ENCODE assay signal across 10 mouse cellular contexts in genomic region chr19:42157493-42158237, GRCm38 (mm10). TPM values are rescaled to one million over a fixed set of nuclear protein-coding genes. Genes with fewer than 3 reads are reported as not detected.
DNase-seq lines count a peak whose midpoint lies in the region; ATAC-seq and TF ChIP-seq lines count a peak whose summit lies in the region.
"Had no signal": no experiment of that assay in that cellular context is flagged by ENCODE, and none has a peak within 500 bp of the region (broad histone marks: within the 10 kb centered on the region; RNA-seq: fewer than 3 reads in every experiment).

No protein-coding gene starts in this region.

- H3K4me3 ChIP-seq in hindbrain, embryonic 12.5 days: no peak overlapping the region
- H3K4me3 ChIP-seq in hindbrain, postnatal 0 days (ENCODE audit: low read length): no peak overlapping the region
- H3K4me3 ChIP-seq in thymus, adult 2 months (ENCODE audit: control insufficient read depth, insufficient read depth, low read length): no peak overlapping the region
- no peak overlapping the region for H3K4me3 ChIP-seq in limb, embryonic 10.5 days
- H3K4me3 ChIP-seq in gastrocnemius, adult 2 months: no peak overlapping the region
- H3K4me3 ChIP-seq in kidney, embryonic 15.5 days (replicated peaks): no peak overlapping the region
- H3K4me3 ChIP-seq: forebrain, embryonic 13.5 days; limb, embryonic 13.5 days had no signal

- no peak for DNase-seq in hindbrain, postnatal 0 days (ENCODE audit: low spot score)
- peak; percentile 11 for DNase-seq in thymus, adult 2 months
- no peak for DNase-seq in thymus, postnatal 10 days (ENCODE audit: low spot score in 2 of 2)
- DNase-seq in limb, embryonic 10.5 days (ENCODE audit: low spot score): no peak
- no peak for DNase-seq in gastrocnemius, adult 2 months
- DNase-seq in spleen, postnatal 14 days (ENCODE audit: low spot score in 2 of 2): no peak

- no peak overlapping the region for H3K9ac ChIP-seq in hindbrain, embryonic 12.5 days
- H3K9ac ChIP-seq in hindbrain, postnatal 0 days (replicated peaks; ENCODE audit: low read length): no peak overlapping the region
- no peak overlapping the region for H3K9ac ChIP-seq in kidney, embryonic 15.5 days
- H3K9ac ChIP-seq: forebrain, embryonic 13.5 days; limb, embryonic 13.5 days had no signal

- H3K27ac ChIP-seq in hindbrain, embryonic 12.5 days: 0 out of 2 replicates have a peak overlapping the region, but pooled peaks have one; percentile 17
- no peak overlapping the region for H3K27ac ChIP-seq in hindbrain, postnatal 0 days
- H3K27ac ChIP-seq in thymus, adult 2 months (ENCODE audit: control insufficient read depth, insufficient read depth, low read length): no peak overlapping the region
- peak overlapping the region; percentile 39 for H3K27ac ChIP-seq in limb, embryonic 10.5 days
- no peak overlapping the region for H3K27ac ChIP-seq in gastrocnemius, adult 2 months
- H3K27ac ChIP-seq in kidney, embryonic 15.5 days: no peak overlapping the region
- H3K27ac ChIP-seq: forebrain, embryonic 13.5 days; limb, embryonic 13.5 days had no signal

- H3K27me3 ChIP-seq in hindbrain, embryonic 12.5 days: no peaks in the 10 kb centered on the region
- H3K27me3 ChIP-seq in hindbrain, postnatal 0 days (ENCODE audit: insufficient read depth, low read length): no peaks in the 10 kb centered on the region
- no peaks in the 10 kb centered on the region for H3K27me3 ChIP-seq in thymus, adult 2 months (ENCODE audit: control insufficient read depth, insufficient read depth, low read length)
- H3K27me3 ChIP-seq in limb, embryonic 10.5 days (ENCODE audit: low read depth, poor library complexity, severe bottlenecking): no peaks in the 10 kb centered on the region
- H3K27me3 ChIP-seq in kidney, embryonic 15.5 days: no peaks in the 10 kb centered on the region
- H3K27me3 ChIP-seq: forebrain, embryonic 13.5 days; limb, embryonic 13.5 days had no signal

- no peak for TF ChIP-seq POLR2A in thymus, adult 2 months (IDR thresholded peaks at IDR 0.05; ENCODE audit: control insufficient read depth, extremely low read depth, insufficient read depth, low read length, poor library complexity)

- ATAC-seq in hindbrain, embryonic 12.5 days (ENCODE audit: low FRiP score): no peak
- ATAC-seq in hindbrain, postnatal 0 days: no peak
- no peak for ATAC-seq in kidney, embryonic 15.5 days (replicated peaks; ENCODE audit: low FRiP score)
- ATAC-seq: forebrain, embryonic 13.5 days had no signal

- no peaks in the 10 kb centered on the region for H3K9me3 ChIP-seq in hindbrain, embryonic 12.5 days (replicated peaks)
- no peaks in the 10 kb centered on the region for H3K9me3 ChIP-seq in hindbrain, postnatal 0 days (ENCODE audit: low read length)
- H3K9me3 ChIP-seq in limb, embryonic 10.5 days (replicated peaks): no peaks in the 10 kb centered on the region
- no peaks in the 10 kb centered on the region for H3K9me3 ChIP-seq in kidney, embryonic 15.5 days (replicated peaks)
- H3K9me3 ChIP-seq: forebrain, embryonic 13.5 days; limb, embryonic 13.5 days had no signal

- TF ChIP-seq CTCF in hindbrain, postnatal 0 days (IDR thresholded peaks at IDR 0.05; ENCODE audit: low read depth): no peak
- TF ChIP-seq CTCF in thymus, adult 2 months (IDR thresholded peaks at IDR 0.05; ENCODE audit: borderline replicate concordance, control insufficient read depth, extremely low read depth, insufficient read depth, low read length, poor library complexity): no peak
- TF ChIP-seq CTCF in gastrocnemius, adult 2 months (IDR thresholded peaks at IDR 0.05): no peak

- intact Hi-C loops in gastrocnemius, adult 2 months (cut with DNase I): no loop called here

- H3K4me1 ChIP-seq in hindbrain, embryonic 12.5 days: peaks cover 7% of the 10 kb centered on the region; the same call in 1 of the 2 replicates
- H3K4me1 ChIP-seq in hindbrain, postnatal 0 days (ENCODE audit: insufficient read depth, low read length): no peaks in the 10 kb centered on the region
- peaks cover 5% of the 10 kb centered on the region; the same call in 1 of the 2 replicates for H3K4me1 ChIP-seq in thymus, adult 2 months (replicated peaks; ENCODE audit: control insufficient read depth, insufficient read depth, low read length)
- peaks cover 11% of the 10 kb centered on the region; the same call in 1 of the 2 replicates for H3K4me1 ChIP-seq in limb, embryonic 10.5 days
- H3K4me1 ChIP-seq in kidney, embryonic 15.5 days: peaks cover 13% of the 10 kb centered on the region; the same call in 1 of the 2 replicates
- H3K4me1 ChIP-seq: forebrain, embryonic 13.5 days had no signal

- 70% methylated on average over 12 of the region's 12 CpGs for WGBS in hindbrain, embryonic 12.5 days
- WGBS in hindbrain, postnatal 0 days: 74% methylated on average over 10 of the region's 12 CpGs
- WGBS in thymus, adult 2 months: 30% methylated on average over 12 of the region's 12 CpGs
- 54% methylated on average over 12 of the region's 12 CpGs for WGBS in limb, embryonic 10.5 days
- 57% methylated on average over 12 of the region's 12 CpGs for WGBS in kidney, embryonic 15.5 days

- H3K36me3 ChIP-seq in hindbrain, embryonic 12.5 days: no peaks in the 10 kb centered on the region
- H3K36me3 ChIP-seq in hindbrain, postnatal 0 days (ENCODE audit: insufficient read depth, low read length): no peaks in the 10 kb centered on the region
- no peaks in the 10 kb centered on the region for H3K36me3 ChIP-seq in thymus, adult 2 months (ENCODE audit: control insufficient read depth, insufficient read depth, low read length)
- H3K36me3 ChIP-seq in limb, embryonic 10.5 days: no peaks in the 10 kb centered on the region
- H3K36me3 ChIP-seq in kidney, embryonic 15.5 days: no peaks in the 10 kb centered on the region
- H3K36me3 ChIP-seq: limb, embryonic 13.5 days had no signal

- no peak overlapping the region for H3K4me2 ChIP-seq in hindbrain, embryonic 12.5 days (replicated peaks)
- no peak overlapping the region for H3K4me2 ChIP-seq in hindbrain, postnatal 0 days (ENCODE audit: low read depth, low read length)
- H3K4me2 ChIP-seq in kidney, embryonic 15.5 days: no peak overlapping the region
- H3K4me2 ChIP-seq: forebrain, embryonic 13.5 days; limb, embryonic 13.5 days had no signal

RNA-seq across cellular contexts. Expression of gene Zfyve27, which starts 6.1 kb away (rescaled TPM):
- polyA plus RNA-seq in hindbrain, embryonic 12.5 days (2016; fragmentation: Nextera tagmentation; extraction: Ambion mirVana): 53.6 and 55.2 TPM in 2 replicates
- total RNA-seq in hindbrain, postnatal 0 days (2014; rRNA removed): 90.9 and 95.0 TPM in 2 replicates
- polyA plus RNA-seq in hindbrain, postnatal 0 days (2015; fragmentation: Nextera tagmentation; extraction: Ambion mirVana): 45.1 and 48.9 TPM in 2 replicates
- 89.7 and 96.4 TPM in 2 replicates for polyA plus RNA-seq in thymus, adult 2 months (2012; rRNA removed)
- polyA plus RNA-seq in limb, embryonic 10.5 days (2016; fragmentation: Nextera tagmentation; extraction: Ambion mirVana): 27.6 and 30.8 TPM in 2 replicates
- 10 to 100 TPM; 13.0 to 14.4 TPM for total RNA-seq in gastrocnemius, adult 2 months (2021)
- 26.5 and 29.4 TPM in 2 replicates for polyA plus RNA-seq in kidney, embryonic 15.5 days (2015; fragmentation: Nextera tagmentation; extraction: Ambion mirVana)

RNA-seq across cellular contexts. Expression of gene Marveld1, which starts 10.5 kb away (rescaled TPM):
- polyA plus RNA-seq in hindbrain, embryonic 12.5 days (2016; fragmentation: Nextera tagmentation; extraction: Ambion mirVana): 9.7 and 11.6 TPM in 2 replicates
- total RNA-seq in hindbrain, postnatal 0 days (2014; rRNA removed): 14.0 and 16.5 TPM in 2 replicates
- 2.8 and 3.2 TPM in 2 replicates for polyA plus RNA-seq in hindbrain, postnatal 0 days (2015; fragmentation: Nextera tagmentation; extraction: Ambion mirVana)
- polyA plus RNA-seq in thymus, adult 2 months (2012; rRNA removed): 44.4 and 45.7 TPM in 2 replicates
- 5.6 and 5.8 TPM in 2 replicates for polyA plus RNA-seq in limb, embryonic 10.5 days (2016; fragmentation: Nextera tagmentation; extraction: Ambion mirVana)
- 1 to 10 TPM; 4.8 to 7.2 TPM for total RNA-seq in gastrocnemius, adult 2 months (2021)
- 9.7 and 9.8 TPM in 2 replicates for polyA plus RNA-seq in kidney, embryonic 15.5 days (2015; fragmentation: Nextera tagmentation; extraction: Ambion mirVana)

RNA-seq across cellular contexts. Expression of gene Avpi1, which starts 28.8 kb away (rescaled TPM):
- polyA plus RNA-seq in hindbrain, embryonic 12.5 days (2016; fragmentation: Nextera tagmentation; extraction: Ambion mirVana): 11.8 and 13.5 TPM in 2 replicates
- total RNA-seq in hindbrain, postnatal 0 days (2014; rRNA removed): 13.5 and 23.7 TPM in 2 replicates
- 16.4 and 18.0 TPM in 2 replicates for polyA plus RNA-seq in hindbrain, postnatal 0 days (2015; fragmentation: Nextera tagmentation; extraction: Ambion mirVana)
- polyA plus RNA-seq in thymus, adult 2 months (2012; rRNA removed): 13.0 and 15.9 TPM in 2 replicates
- 22.1 and 25.0 TPM in 2 replicates for polyA plus RNA-seq in limb, embryonic 10.5 days (2016; fragmentation: Nextera tagmentation; extraction: Ambion mirVana)
- total RNA-seq in gastrocnemius, adult 2 months (2021): 1 to 10 TPM; 8.7 to 9.0 TPM
- polyA plus RNA-seq in kidney, embryonic 15.5 days (2015; fragmentation: Nextera tagmentation; extraction: Ambion mirVana): 21.5 and 22.6 TPM in 2 replicates

RNA-seq across cellular contexts. Expression of gene Sfrp5, which starts 44.4 kb away (rescaled TPM):
- 1.5 and 1.9 TPM in 2 replicates for polyA plus RNA-seq in hindbrain, embryonic 12.5 days (2016; fragmentation: Nextera tagmentation; extraction: Ambion mirVana)
- 1.2 and 1.8 TPM in 2 replicates for total RNA-seq in hindbrain, postnatal 0 days (2014; rRNA removed)
- polyA plus RNA-seq in hindbrain, postnatal 0 days (2015; fragmentation: Nextera tagmentation; extraction: Ambion mirVana): 1.6 and 2.0 TPM in 2 replicates
- polyA plus RNA-seq in thymus, adult 2 months (2012; rRNA removed): 2.0 and 2.4 TPM in 2 replicates
- 0.21 and 2.4 TPM in 2 replicates for polyA plus RNA-seq in limb, embryonic 10.5 days (2016; fragmentation: Nextera tagmentation; extraction: Ambion mirVana)
- 1 to 10 TPM; 4.2 to 5.6 TPM for total RNA-seq in gastrocnemius, adult 2 months (2021)
- 1.2 and 2.1 TPM in 2 replicates for polyA plus RNA-seq in kidney, embryonic 15.5 days (2015; fragmentation: Nextera tagmentation; extraction: Ambion mirVana)
- polyA plus RNA-seq: forebrain, embryonic 13.5 days had no signal

Comparison
In these comparisons a context has a peak if more than half of its experiments do, and no peak if none do; other contexts are left out.
1. H3K27ac ChIP-seq: peak in hindbrain, embryonic 12.5 days (single experiment) and limb, embryonic 10.5 days (single experiment); none in hindbrain, postnatal 0 days (single experiment), thymus, adult 2 months (single experiment), gastrocnemius, adult 2 months (single experiment) and kidney, embryonic 15.5 days (single experiment).